Mouse (Mus musculus): ENCODE data around the gene Atp1b3. TPM values are rescaled to one million over a fixed set of nuclear protein-coding genes. Genes with fewer than 3 reads are reported as not detected.

Atp1b3 gene
- 809 TPM for total RNA-seq (2023)

DNA sequence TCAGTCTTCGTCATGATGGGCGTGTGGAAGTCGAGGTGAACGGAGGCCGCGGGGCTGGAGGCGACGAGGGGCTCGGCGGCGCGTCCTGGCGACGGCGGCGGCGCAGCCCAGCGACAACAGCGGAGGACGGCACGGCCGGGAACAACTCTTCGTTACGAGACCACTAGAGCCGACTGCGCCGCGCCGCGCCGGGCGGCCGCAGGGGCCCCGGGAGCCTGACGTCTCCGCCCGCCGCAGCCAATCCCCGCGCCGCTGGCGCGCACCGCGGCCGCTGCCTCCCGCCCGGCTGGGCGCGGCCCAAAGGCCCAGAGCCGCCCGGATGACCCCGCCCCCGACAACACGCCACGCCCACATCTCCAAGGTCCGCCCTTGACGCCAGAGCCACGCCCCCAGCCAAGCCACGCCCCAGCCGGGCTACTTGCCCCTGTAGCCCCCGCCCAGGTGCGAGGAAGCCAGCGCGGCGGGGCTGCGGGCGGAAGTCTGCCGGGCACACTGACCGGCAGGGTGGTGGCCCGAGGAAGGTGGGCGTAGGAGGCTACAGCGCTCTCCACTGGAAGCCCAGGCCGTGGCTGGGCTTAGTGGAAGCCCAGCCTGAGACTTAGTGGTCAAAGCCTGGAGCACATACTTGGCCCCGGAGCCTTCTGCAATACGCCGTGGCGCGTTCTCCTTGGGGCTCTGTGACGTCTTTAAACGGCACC is at the start of gene Atp1b3:
Gene Atp1b3 (minus strand): TSS at position 302 of the 698 bp plus-strand sequence.

Other genes starting within 250 kb of the Atp1b3 start
- 6.2 TPM for gene Gk5, start 245.1 kb downstream of the Atp1b3 start, total RNA-seq (2023)
- 17.4 TPM for gene Tfdp2, start 168.2 kb downstream of the Atp1b3 start, total RNA-seq (2023)
- gene Rnf7, start 114.2 kb upstream of the Atp1b3 start, total RNA-seq (2023) = 42.3 TPM
- gene Gm28729, start 160.8 kb upstream of the Atp1b3 start, total RNA-seq (2023) = not detected

Measured in CD4-positive naive resting alpha-beta T cell, adult 57 days (primary cell).